Mouse (Mus musculus) liver, adult 2 months (tissue): Measurements from ENCODE around the gene Scamp1.

Experiments used
- CTCF ChIP-seq: fragments of 200-500 bp; IDR thresholded peaks from 2 replicates; pipeline ENCODE4 v1.5.1; 2011; ENCODE audit warnings: low read depth, low read length, control low read depth
- POLR2A ChIP-seq: fragments of 200-500 bp; IDR thresholded peaks from 2 replicates; pipeline ENCODE4 v1.6.1; 2011; ENCODE audit warnings: low read length, control low read depth; ENCODE audit not compliant: insufficient read depth; ENCODE audit errors: extremely low read depth

GRCm38 (mm10) chr13:94205234-94205633, 80.4 kb downstream of the Scamp1 start:
- TF ChIP-seq POLR2A: no peak
- TF ChIP-seq CTCF: peak; percentile 74
